Mouse (Mus musculus) liver, embryonic 13.5 days (tissue): ENCODE data around the gene Ppp1r14d. TPM values are rescaled to one million over a fixed set of nuclear protein-coding genes. Genes with fewer than 3 reads are reported as not detected.
A peak's percentile ranks its signal among the peaks of the same experiment; 100 is the strongest.

ENCODE experiments used
- ATAC-seq: fragments of 200-750 bp; cut with Nextera tagmentation; 2 replicates; pipeline ENCODE4 v1.8.0; 2017; ENCODE audit warnings: low read depth, mild to moderate bottlenecking, moderate number of reproducible peaks, moderate library complexity
- DNase-seq: peaks from one replicate; pipeline ENCODE4 v3.0.0; 2022
- H3K27ac ChIP-seq: fragments of 300-500 bp; sonication (generic); 2 replicates; pipeline ENCODE4 v1.5.1; 2015; ENCODE audit warnings: moderate library complexity, mild to moderate bottlenecking, inconsistent platforms
- H3K27me3 ChIP-seq: fragments of 300-500 bp; sonication (generic); 2 replicates; pipeline ENCODE4 v1.6.1; 2015; ENCODE audit warnings: mild to moderate bottlenecking, inconsistent platforms
- H3K36me3 ChIP-seq: fragments of 300-500 bp; sonication (generic); 2 replicates; pipeline ENCODE4 v1.6.1; 2015; ENCODE audit warnings: mild to moderate bottlenecking, inconsistent platforms
- H3K4me1 ChIP-seq: fragments of 300-500 bp; sonication (generic); replicated peaks from 2 replicates; pipeline ENCODE4 v1.6.1; 2015; ENCODE audit warnings: inconsistent platforms
- H3K4me2 ChIP-seq: fragments of 300-500 bp; sonication (generic); 2 replicates; pipeline ENCODE4 v1.6.1; 2015; ENCODE audit warnings: inconsistent platforms, mild to moderate bottlenecking, moderate library complexity
- H3K4me3 ChIP-seq: fragments of 300-500 bp; sonication (generic); replicated peaks from 2 replicates; pipeline ENCODE4 v1.5.1; 2015; ENCODE audit warnings: mild to moderate bottlenecking, inconsistent platforms
- H3K9ac ChIP-seq: fragments of 300-500 bp; sonication (generic); 2 replicates; pipeline ENCODE4 v1.6.1; 2015; ENCODE audit warnings: mild to moderate bottlenecking, inconsistent platforms
- H3K9me3 ChIP-seq: fragments of 300-500 bp; sonication (generic); replicated peaks from 2 replicates; pipeline ENCODE4 v1.6.1; 2016; ENCODE audit warnings: inconsistent platforms
- WGBS: fragments of 180-500 bp; shearing (Covaris S2); methylation state at CpG from one replicate; pipeline ENCODE4 v1.1.7; 2015; ENCODE audit not compliant: insufficient replicate concordance; 5-methylcytosine and 5-hydroxymethylcytosine counted together
- polyA plus RNA-seq: library from polyadenylated mRNA; unstranded; fragments of >200 nt; fragmentation: Nextera tagmentation; extraction: Ambion mirVana; gene quantifications from 2 replicates; pipeline ENCODE4 v1.2.1, GENCODE M21; 2015

The Ppp1r14d gene
- polyA plus RNA-seq, 1 experiment from 2014 or later, result not detected

GRCm38 (mm10) chr2:119236682-119237209 lies 7.0 kb upstream of the Ppp1r14d start:
- WGBS, result 11% methylated on average over 25 of the region's 25 CpGs
- no peak overlapping the region for H3K9ac ChIP-seq
- peak overlapping the region; percentile 69 for H3K4me2 ChIP-seq
- no peaks in the 10 kb centered on the region for H3K9me3 ChIP-seq
- DNase-seq, result no peak
- H3K27me3 ChIP-seq, result peaks cover 82% of the 10 kb centered on the region
- peaks cover 12% of the 10 kb centered on the region for H3K4me1 ChIP-seq
- ATAC-seq, result no peak
- no peak overlapping the region for H3K27ac ChIP-seq
- no peaks in the 10 kb centered on the region for H3K36me3 ChIP-seq
- H3K4me3 ChIP-seq, result peak overlapping the region; percentile 49

- Histone ChIP-seq H3K27ac (peak overlapping the region; percentile 65; the same call in 1 of the 2 replicates), H3K9me3 (no peaks in the 10 kb centered on the region), H3K9ac (peak overlapping the region; percentile 81), H3K4me3 (peak overlapping the region; percentile 78), H3K27me3 (no peaks in the 10 kb centered on the region), H3K4me1 (peaks cover 30% of the 10 kb centered on the region), H3K4me2 (peak overlapping the region; percentile 78), H3K36me3 (peaks cover 24% of the 10 kb centered on the region)
- DNase-seq (no peak), ATAC-seq (no peak)
- WGBS, result under 1% methylated on average over 13 of the region's 13 CpGs
These were observed 20.6 kb downstream of the Ppp1r14d start for GRCm38 (mm10) chr2:119209176-119209507.

GRCm38 (mm10) chr2:119208344-119209175 lies 21.1 kb downstream of the Ppp1r14d start, which contains the start of the genes Zfyve19 and Dnajc17:
Zfyve19 (plus strand) TSS chr2:119208617.
Dnajc17 (minus strand) TSS chr2:119208795.
- H3K4me2 ChIP-seq, result peak within 1 kb of the TSS; percentile 78
- H3K4me3 ChIP-seq, result peak within 1 kb of the TSS; percentile 78
- H3K27me3 ChIP-seq, result no peaks in the 10 kb centered on the region
- H3K4me1 ChIP-seq, result peaks cover 34% of the 10 kb centered on the region
- H3K36me3 ChIP-seq, result peaks cover 24% of the 10 kb centered on the region
- H3K9me3 ChIP-seq, result no peaks in the 10 kb centered on the region
- ATAC-seq, result peak; percentile 97
- under 1% methylated on average over 51 of the region's 51 CpGs for WGBS
- peak; percentile 95 for DNase-seq
- peak within 1 kb of the TSS; percentile 85 for H3K27ac ChIP-seq
- H3K9ac ChIP-seq, result peak within 1 kb of the TSS; percentile 81

- 17% methylated on average over 6 of the region's 6 CpGs for WGBS
- Histone ChIP-seq H3K4me1 (peaks cover 35% of the 10 kb centered on the region), H3K4me2 (peak overlapping the region; percentile 78), H3K4me3 (peak overlapping the region; percentile 78), H3K36me3 (peaks cover 24% of the 10 kb centered on the region), H3K27me3 (no peaks in the 10 kb centered on the region), H3K27ac (peak overlapping the region; percentile 85), H3K9me3 (no peaks in the 10 kb centered on the region), H3K9ac (peak overlapping the region; percentile 81)
- DNase-seq (no peak), ATAC-seq (no peak)
These were observed 21.8 kb downstream of the Ppp1r14d start for GRCm38 (mm10) chr2:119207961-119208343.

GRCm38 (mm10) chr2:119203871-119204460 lies 25.7 kb downstream of the Ppp1r14d start:
- Histone ChIP-seq H3K27me3 (no peaks in the 10 kb centered on the region), H3K4me2 (no peak overlapping the region), H3K9me3 (no peaks in the 10 kb centered on the region), H3K4me3 (no peak overlapping the region), H3K27ac (no peak overlapping the region), H3K9ac (no peak overlapping the region), H3K36me3 (no peaks in the 10 kb centered on the region), H3K4me1 (peaks cover 17% of the 10 kb centered on the region)
- DNase-seq (no peak), ATAC-seq (no peak)
- 67% methylated on average over 4 of the region's 4 CpGs for WGBS

DNA sequence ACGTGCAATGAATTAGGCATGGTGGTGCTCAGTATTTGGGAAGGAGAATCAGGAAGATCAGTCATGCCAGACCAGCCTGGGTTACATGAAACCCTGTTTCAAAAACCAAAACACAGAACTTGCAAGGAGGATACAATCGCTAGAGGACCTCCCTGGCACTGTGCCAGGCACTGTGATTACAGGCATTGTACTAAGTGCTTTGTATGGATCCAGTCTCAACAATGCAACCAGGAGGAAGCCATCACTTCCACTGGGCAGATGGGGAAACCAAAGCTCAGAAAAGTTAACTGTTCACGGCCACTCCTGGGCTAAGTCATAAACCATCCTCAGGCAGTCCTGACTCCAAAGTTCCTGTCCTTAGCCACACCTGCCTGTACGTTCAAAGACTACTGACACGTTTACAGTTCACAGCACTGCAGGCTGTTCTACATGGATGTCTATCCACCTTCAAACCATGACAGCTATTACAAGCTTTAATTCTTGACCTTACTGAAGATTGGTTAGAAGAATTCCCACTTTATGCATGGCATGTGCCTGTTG lies 26.7 kb downstream of the Ppp1r14d start:
- no peak overlapping the region for H3K4me3 ChIP-seq
- H3K27ac ChIP-seq, result no peak overlapping the region
- DNase-seq, result no peak
- ATAC-seq, result no peak
- no peak overlapping the region for H3K9ac ChIP-seq
- WGBS, result 60% methylated on average over 5 of the region's 5 CpGs
- H3K4me1 ChIP-seq, result peaks cover 16% of the 10 kb centered on the region
- no peaks in the 10 kb centered on the region for H3K36me3 ChIP-seq
- H3K9me3 ChIP-seq, result no peaks in the 10 kb centered on the region
- H3K4me2 ChIP-seq, result no peak overlapping the region
- H3K27me3 ChIP-seq, result no peaks in the 10 kb centered on the region

- no peak overlapping the region for H3K27ac ChIP-seq
- H3K4me2 ChIP-seq, result no peak overlapping the region
- ATAC-seq (no peak), DNase-seq (no peak)
- H3K36me3 ChIP-seq, result no peaks in the 10 kb centered on the region
- H3K27me3 ChIP-seq, result no peaks in the 10 kb centered on the region
- WGBS, result 73% methylated on average over 3 of the region's 3 CpGs
- no peak overlapping the region for H3K9ac ChIP-seq
- no peaks in the 10 kb centered on the region for H3K9me3 ChIP-seq
- H3K4me3 ChIP-seq, result no peak overlapping the region
- H3K4me1 ChIP-seq, result peaks cover 22% of the 10 kb centered on the region; the same call in 1 of the 2 replicates
These were observed 30.8 kb downstream of the Ppp1r14d start for GRCm38 (mm10) chr2:119198934-119199333.

DNA sequence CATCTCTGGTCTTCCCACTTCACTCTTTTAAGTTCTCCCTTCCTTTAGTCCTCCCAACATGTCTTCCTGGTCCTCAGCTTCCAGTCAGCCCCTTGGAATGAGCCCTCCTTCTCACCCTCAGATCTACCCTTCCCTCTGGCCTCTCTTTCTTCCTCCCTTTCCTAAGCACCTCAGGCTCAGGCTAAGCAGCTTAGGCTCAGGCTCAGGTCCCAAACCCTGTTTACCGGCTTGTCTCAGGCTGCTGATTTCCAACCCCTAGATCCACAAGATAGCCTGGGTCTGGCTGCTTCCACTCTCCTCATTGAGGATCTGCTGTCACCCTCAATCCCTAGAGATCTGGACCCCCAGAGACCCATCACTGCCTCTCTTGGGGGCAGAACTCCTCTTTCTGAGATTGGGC lies 31.7 kb downstream of the Ppp1r14d start:
- H3K9me3 ChIP-seq, result no peaks in the 10 kb centered on the region
- H3K36me3 ChIP-seq, result no peaks in the 10 kb centered on the region
- DNase-seq, result no peak
- no peak overlapping the region for H3K9ac ChIP-seq
- H3K4me1 ChIP-seq, result peaks cover 17% of the 10 kb centered on the region; the same call in 1 of the 2 replicates
- H3K4me3 ChIP-seq, result no peak overlapping the region
- ATAC-seq, result no peak
- WGBS, result 40% methylated on average over 1 of the region's 1 CpGs
- no peaks in the 10 kb centered on the region for H3K27me3 ChIP-seq
- no peak overlapping the region for H3K27ac ChIP-seq
- H3K4me2 ChIP-seq, result no peak overlapping the region

GRCm38 (mm10) chr2:119197493-119197892 lies 32.2 kb downstream of the Ppp1r14d start:
- Histone ChIP-seq H3K4me1 (peaks cover 17% of the 10 kb centered on the region; the same call in 1 of the 2 replicates), H3K4me3 (no peak overlapping the region), H3K27ac (no peak overlapping the region; the same call in 1 of the 2 replicates), H3K36me3 (no peaks in the 10 kb centered on the region), H3K27me3 (no peaks in the 10 kb centered on the region), H3K9me3 (no peaks in the 10 kb centered on the region), H3K4me2 (no peak overlapping the region), H3K9ac (no peak overlapping the region)
- ATAC-seq, result no peak
- DNase-seq, result no peak
- WGBS, result 55% methylated on average over 1 of the region's 1 CpGs

DNA sequence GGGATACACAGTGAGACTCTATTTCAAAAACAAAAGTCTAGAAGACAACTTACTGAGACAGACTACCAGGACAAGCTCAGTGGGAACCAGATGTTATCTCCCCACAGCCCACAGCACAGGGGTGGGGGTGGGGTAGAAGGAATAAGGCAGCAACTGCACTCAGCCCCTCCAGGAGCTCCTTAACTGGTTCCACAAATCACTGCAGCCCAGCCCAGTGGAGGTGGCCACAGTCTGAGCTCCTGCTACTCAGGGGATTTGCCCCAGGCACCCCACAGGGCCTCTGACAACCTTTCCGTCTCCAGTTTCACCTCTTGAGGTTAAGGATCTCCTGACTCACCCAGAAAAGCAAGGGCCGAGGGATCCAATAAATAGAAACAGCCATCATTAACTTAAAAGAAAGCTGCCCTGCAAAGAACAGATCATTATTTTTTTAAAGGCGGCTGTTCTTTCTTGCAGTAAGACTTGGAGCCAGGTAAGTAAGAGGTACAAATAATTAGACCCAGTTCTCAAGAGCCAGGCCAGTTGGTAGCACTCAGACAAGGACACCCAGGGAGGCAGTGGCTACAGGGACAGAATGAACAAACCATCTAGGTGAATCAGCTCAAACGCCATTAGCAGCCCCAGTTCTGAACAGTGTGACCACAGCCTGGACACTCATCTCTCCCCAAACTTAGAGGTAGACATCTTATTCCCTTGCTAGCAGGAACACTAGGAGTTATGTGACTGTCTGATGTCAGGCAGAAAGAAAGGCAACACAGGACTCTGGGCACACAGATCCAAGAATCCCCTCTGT lies 33.2 kb downstream of the Ppp1r14d start:
- Histone ChIP-seq H3K9me3 (no peaks in the 10 kb centered on the region), H3K36me3 (no peaks in the 10 kb centered on the region), H3K27ac (no peak overlapping the region), H3K27me3 (no peaks in the 10 kb centered on the region), H3K4me1 (peaks cover 17% of the 10 kb centered on the region; the same call in 1 of the 2 replicates), H3K9ac (no peak overlapping the region), H3K4me2 (no peak overlapping the region), H3K4me3 (no peak overlapping the region)
- ATAC-seq, result no peak
- 54% methylated on average over 4 of the region's 4 CpGs for WGBS
- no peak for DNase-seq

- DNase-seq, result no peak
- Histone ChIP-seq H3K4me1 (peaks cover 26% of the 10 kb centered on the region), H3K27ac (no peak overlapping the region), H3K4me3 (no peak overlapping the region), H3K27me3 (no peaks in the 10 kb centered on the region), H3K9me3 (no peaks in the 10 kb centered on the region), H3K4me2 (no peak overlapping the region), H3K36me3 (no peaks in the 10 kb centered on the region), H3K9ac (no peak overlapping the region)
- 78% methylated on average over 5 of the region's 5 CpGs for WGBS
- no peak for ATAC-seq
These were observed 35.6 kb downstream of the Ppp1r14d start for GRCm38 (mm10) chr2:119194140-119194539.
